Mouse (Mus musculus) liver, embryonic 14.5 days (tissue): ENCODE results near the gene Methig1. TPM values are rescaled to one million over a fixed set of nuclear protein-coding genes. Genes with fewer than 3 reads are reported as not detected.

Experiments used
- ATAC-seq: fragments of 200-750 bp; cut with Nextera tagmentation; 2 replicates; pipeline ENCODE4 v1.8.0; 2017; ENCODE audit warnings: moderate number of reproducible peaks, mild to moderate bottlenecking, moderate library complexity; ENCODE audit not compliant: insufficient read depth
- DNase-seq, 3 experiments: peaks; one replicate each; pipeline ENCODE4 v3.0.0-alpha.2; 2012 to 2013; ENCODE audit warnings: low read depth in 3 of 3, low spot score in 3 of 3
- H3K27ac ChIP-seq: fragments of 300-500 bp; sonication (generic); 2 replicates; pipeline ENCODE4 v1.5.1; 2014; ENCODE audit warnings: moderate library complexity, mild to moderate bottlenecking, control low read depth, inconsistent platforms
- H3K27me3 ChIP-seq: fragments of 300-500 bp; sonication (generic); 2 replicates; pipeline ENCODE4 v1.6.1; 2014; ENCODE audit warnings: mild to moderate bottlenecking, low read length, moderate library complexity; ENCODE audit not compliant: control insufficient read depth, insufficient read depth
- H3K36me3 ChIP-seq: fragments of 300-500 bp; sonication (generic); replicated peaks from 2 replicates; pipeline ENCODE4 v1.6.1; 2014; ENCODE audit warnings: low read depth; ENCODE audit not compliant: control insufficient read depth, insufficient read depth
- H3K4me1 ChIP-seq, 2 experiments: fragments of 200-500 bp in 1 of 2; fragments of 300-500 bp in 1 of 2; sonication (generic) in 1 of 2; replicated peaks; 2 replicates each; pipeline ENCODE4 v1.6.1; 2012 to 2014; ENCODE audit warnings: antibody characterized with exemption in 1 of 2, inconsistent platforms in 1 of 2, low read length in 1 of 2; ENCODE audit not compliant: control insufficient read depth in 2 of 2, insufficient read depth in 2 of 2
- H3K4me2 ChIP-seq: fragments of 300-500 bp; sonication (generic); 2 replicates; pipeline ENCODE4 v1.6.1; 2014; ENCODE audit warnings: low read depth, mild to moderate bottlenecking, control low read depth, moderate library complexity
- H3K4me3 ChIP-seq, 2 experiments: fragments of 200-500 bp in 1 of 2; fragments of 300-500 bp in 1 of 2; sonication (generic) in 1 of 2; 2 replicates each; pipeline ENCODE4 v1.5.1; 2012 to 2014; ENCODE audit warnings: low read depth in 2 of 2, low read length in 2 of 2, mild to moderate bottlenecking in 2 of 2, control low read depth in 1 of 2, inconsistent platforms in 1 of 2, moderate library complexity in 1 of 2; ENCODE audit not compliant: insufficient read depth in 1 of 2
- H3K9ac ChIP-seq: fragments of 300-500 bp; sonication (generic); replicated peaks from 2 replicates; pipeline ENCODE4 v1.6.1; 2014; ENCODE audit warnings: mild to moderate bottlenecking, control low read depth, moderate library complexity
- H3K9me3 ChIP-seq: fragments of 300-500 bp; sonication (generic); 2 replicates; pipeline ENCODE4 v1.6.1; 2016; ENCODE audit warnings: low read length, mixed read lengths; ENCODE audit not compliant: control insufficient read depth
- CTCF ChIP-seq: IDR thresholded peaks from 2 replicates; pipeline ENCODE4 v1.5.1; 2016; ENCODE audit warnings: antibody characterized with exemption, low read depth, control low read depth
- EP300 ChIP-seq: IDR thresholded peaks from 2 replicates; pipeline ENCODE4 v1.6.1; 2016; ENCODE audit warnings: antibody characterized with exemption, low read depth
- WGBS: fragments of 180-500 bp; shearing (Covaris S2); extraction: QIAGEN DNeasy Blood & Tissue Kit; methylation state at CpG from one replicate; pipeline ENCODE4 v1.1.7; 2014; ENCODE audit not compliant: insufficient replicate concordance; 5-methylcytosine and 5-hydroxymethylcytosine counted together
- polyA plus RNA-seq, 2 experiments: library from polyadenylated mRNA; depleted of rRNA in 1 of 2; stranded (reverse) in 1 of 2; unstranded in 1 of 2; fragments of >200 nt; fragmentation: Nextera tagmentation in 1 of 2; extraction: Ambion mirVana in 1 of 2; gene quantifications; 2 replicates each; pipeline versions ENCODE4 v1.2.1 to v1.2.3; 2012 to 2014

Methig1 gene
- polyA plus RNA-seq, 2 experiments: 0.04 to 0.09 TPM

GRCm38 (mm10) chr15:100388224-100388835 lies 35.4 kb downstream of the Methig1 start:
- Histone ChIP-seq H3K4me3 (no peak overlapping the region), H3K36me3 (peaks cover 6% of the 10 kb centered on the region), H3K27me3 (no peaks in the 10 kb centered on the region), H3K9me3 (no peaks in the 10 kb centered on the region), H3K4me2 (no peak overlapping the region), H3K9ac (no peak overlapping the region), H3K27ac (no peak overlapping the region), H3K4me1 (peaks cover 26 to 35% of the 10 kb centered on the region in 2 experiments)
- ATAC-seq: no peak
- no peak for TF ChIP-seq EP300
- no peak for TF ChIP-seq CTCF
- 69% methylated on average over 16 of the region's 16 CpGs for WGBS
- DNase-seq: no peak

GRCm38 (mm10) chr15:100388886-100389285 lies 35.9 kb downstream of the Methig1 start:
- no peak overlapping the region for H3K27ac ChIP-seq
- TF ChIP-seq EP300 (no peak), CTCF (no peak)
- no peak overlapping the region for H3K4me3 ChIP-seq
- peaks cover 11% of the 10 kb centered on the region for H3K36me3 ChIP-seq
- H3K9me3 ChIP-seq: no peaks in the 10 kb centered on the region
- 83% methylated on average over 9 of the region's 9 CpGs for WGBS
- no peak overlapping the region for H3K4me2 ChIP-seq
- H3K9ac ChIP-seq: no peak overlapping the region
- ATAC-seq: no peak
- peaks cover 26 to 37% of the 10 kb centered on the region in 2 experiments for H3K4me1 ChIP-seq
- DNase-seq: no peak
- H3K27me3 ChIP-seq: no peaks in the 10 kb centered on the region

GRCm38 (mm10) chr15:100391066-100391465 lies 38.1 kb downstream of the Methig1 start:
- peaks cover 26 to 37% of the 10 kb centered on the region in 2 experiments for H3K4me1 ChIP-seq
- H3K4me2 ChIP-seq: peak overlapping the region; percentile 45
- no peak for DNase-seq
- peak; percentile 48 for ATAC-seq
- H3K36me3 ChIP-seq: peaks cover 33% of the 10 kb centered on the region
- H3K27me3 ChIP-seq: no peaks in the 10 kb centered on the region
- no peak overlapping the region for H3K4me3 ChIP-seq
- H3K27ac ChIP-seq: peak overlapping the region; percentile 57
- H3K9me3 ChIP-seq: no peaks in the 10 kb centered on the region
- WGBS: 24% methylated on average over 7 of the region's 7 CpGs
- peak overlapping the region; percentile 4; the same call in 1 of the 2 replicates for H3K9ac ChIP-seq
- TF ChIP-seq EP300: 0 out of 2 replicates have a peak, but pooled peaks have one; percentile 51
- TF ChIP-seq CTCF: no peak

- H3K9me3 ChIP-seq: no peaks in the 10 kb centered on the region
- peak overlapping the region; percentile 57 for H3K27ac ChIP-seq
- no peaks in the 10 kb centered on the region for H3K27me3 ChIP-seq
- ATAC-seq (peak; percentile 88), DNase-seq (peak; percentile 45 to 67 (median 61))
- H3K4me2 ChIP-seq: peak overlapping the region; percentile 45
- H3K9ac ChIP-seq: peak overlapping the region; percentile 4
- H3K4me1 ChIP-seq: peaks cover 26 to 37% of the 10 kb centered on the region in 2 experiments
- 21% methylated on average over 7 of the region's 7 CpGs for WGBS
- H3K4me3 ChIP-seq: no peak overlapping the region
- no peak for TF ChIP-seq CTCF
- peak; percentile 87 for TF ChIP-seq EP300
- peaks cover 39% of the 10 kb centered on the region for H3K36me3 ChIP-seq
Observed at GRCm38 (mm10) chr15:100391599-100391998, 38.6 kb downstream of the Methig1 start.

- Histone ChIP-seq H3K4me1 (peaks cover 26 to 37% of the 10 kb centered on the region in 2 experiments), H3K4me2 (no peak overlapping the region), H3K36me3 (peaks cover 53% of the 10 kb centered on the region), H3K4me3 (no peak overlapping the region), H3K9ac (no peak overlapping the region), H3K9me3 (no peaks in the 10 kb centered on the region), H3K27ac (no peak overlapping the region; the same call in 1 of the 2 replicates), H3K27me3 (no peaks in the 10 kb centered on the region)
- 83% methylated on average over 11 of the region's 11 CpGs for WGBS
- TF ChIP-seq CTCF (no peak), EP300 (no peak)
- ATAC-seq (no peak), DNase-seq (no peak)
Observed at GRCm38 (mm10) chr15:100393016-100393415, 40.1 kb downstream of the Methig1 start.
